Mouse (Mus musculus) mammary gland, adult 2 months (tissue): Measurements from ENCODE around the gene Ewsr1. TPM values are rescaled to one million over a fixed set of nuclear protein-coding genes. Genes with fewer than 3 reads are reported as not detected.

Source experiments
- polyA plus RNA-seq: library from polyadenylated mRNA; depleted of rRNA; stranded (reverse); fragments of >200 nt; gene quantifications from 2 replicates; pipeline ENCODE4 v1.2.3, GENCODE M21; 2012; ENCODE audit warnings: low replicate concordance; rRNA removed

Ewsr1 gene
- 405 and 472 TPM in 2 replicates for polyA plus RNA-seq

DNA sequence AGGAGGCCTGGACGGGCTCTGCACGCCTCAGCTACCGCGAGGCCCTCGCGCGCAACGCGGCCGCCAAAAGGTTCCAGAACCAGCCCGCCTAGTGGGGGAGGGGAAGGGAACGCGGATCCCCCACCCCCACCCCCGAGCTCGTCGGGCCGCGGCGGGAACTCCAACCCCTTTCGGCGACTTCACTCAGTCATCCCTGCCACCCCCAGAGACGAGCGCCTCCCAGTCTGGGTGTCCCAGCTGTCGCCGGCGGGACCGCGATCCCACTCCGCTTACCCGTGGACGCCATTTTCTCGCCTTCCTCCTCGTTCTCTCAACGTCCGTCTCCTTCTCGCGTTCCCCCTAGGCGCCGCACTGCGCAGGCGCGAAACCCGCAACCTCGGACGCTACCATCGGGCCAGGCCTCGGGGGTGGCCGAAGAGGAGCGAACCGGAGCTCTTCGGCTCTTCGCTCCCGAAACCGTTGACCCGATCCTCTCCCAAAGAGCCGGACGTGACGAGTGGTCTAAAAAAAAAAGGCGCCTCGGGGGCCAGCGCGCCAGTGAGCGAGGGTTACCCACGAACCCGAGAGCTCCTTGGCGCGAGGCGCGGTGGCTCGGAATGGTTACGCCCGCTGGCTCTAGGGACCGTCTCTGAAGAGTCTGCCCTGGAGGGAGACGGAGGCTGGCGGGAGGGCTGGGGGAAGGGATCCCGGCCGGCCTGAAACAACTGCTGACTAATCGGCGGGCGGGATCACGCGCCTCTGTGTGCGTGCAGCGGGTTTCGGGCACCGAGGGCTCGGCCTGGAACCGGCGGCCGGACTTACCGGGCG is at the start of gene Ewsr1, which contains the start of gene Rhbdd3:
Gene Ewsr1, minus strand, starts transcription at position 531 of the 807 bp plus-strand sequence.
Gene Rhbdd3, plus strand, starts transcription at position 191 of the 807 bp plus-strand sequence.

DNA sequence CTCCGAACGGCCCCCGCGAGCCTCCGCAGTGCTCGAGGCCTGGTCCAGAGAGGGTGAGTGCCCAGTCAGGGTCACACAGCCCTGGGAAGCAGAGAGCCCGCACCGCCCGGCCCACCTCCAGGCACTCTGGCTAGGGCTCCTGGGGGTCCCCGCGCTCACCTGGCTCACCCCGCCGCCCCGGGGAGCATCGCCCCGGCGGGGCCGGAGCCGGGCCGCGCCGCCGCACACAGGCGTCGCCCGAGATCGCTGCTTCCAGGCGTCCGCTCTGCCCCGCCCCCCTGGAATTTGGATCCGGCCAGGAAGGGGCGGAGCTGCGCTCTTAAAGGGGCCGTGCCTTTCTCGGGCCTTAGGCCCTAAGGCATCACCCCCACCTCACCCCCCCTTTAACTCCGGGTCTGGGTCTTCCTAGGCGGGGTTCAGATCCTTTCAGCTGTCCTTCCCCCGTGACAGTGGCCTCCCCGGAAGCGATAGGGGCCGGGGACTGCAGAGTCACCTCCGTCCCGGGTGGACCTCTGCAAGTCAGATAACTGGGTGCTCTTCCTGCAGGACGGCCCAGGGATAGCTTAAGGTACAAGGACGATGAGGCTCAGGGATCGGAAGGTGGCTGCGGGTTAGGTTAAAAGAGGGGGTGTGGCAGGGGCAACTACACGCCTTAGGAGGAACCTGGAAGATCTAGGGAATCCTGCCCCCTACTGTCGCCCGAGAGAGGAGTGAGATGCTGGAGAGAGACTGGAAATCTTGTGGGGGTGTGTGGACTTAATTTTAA is 33.8 kb downstream of the Ewsr1 start, which contains the start of gene Gas2l1:
Gene Gas2l1, minus strand, starts transcription at position 272 of the 766 bp plus-strand sequence.

DNA sequence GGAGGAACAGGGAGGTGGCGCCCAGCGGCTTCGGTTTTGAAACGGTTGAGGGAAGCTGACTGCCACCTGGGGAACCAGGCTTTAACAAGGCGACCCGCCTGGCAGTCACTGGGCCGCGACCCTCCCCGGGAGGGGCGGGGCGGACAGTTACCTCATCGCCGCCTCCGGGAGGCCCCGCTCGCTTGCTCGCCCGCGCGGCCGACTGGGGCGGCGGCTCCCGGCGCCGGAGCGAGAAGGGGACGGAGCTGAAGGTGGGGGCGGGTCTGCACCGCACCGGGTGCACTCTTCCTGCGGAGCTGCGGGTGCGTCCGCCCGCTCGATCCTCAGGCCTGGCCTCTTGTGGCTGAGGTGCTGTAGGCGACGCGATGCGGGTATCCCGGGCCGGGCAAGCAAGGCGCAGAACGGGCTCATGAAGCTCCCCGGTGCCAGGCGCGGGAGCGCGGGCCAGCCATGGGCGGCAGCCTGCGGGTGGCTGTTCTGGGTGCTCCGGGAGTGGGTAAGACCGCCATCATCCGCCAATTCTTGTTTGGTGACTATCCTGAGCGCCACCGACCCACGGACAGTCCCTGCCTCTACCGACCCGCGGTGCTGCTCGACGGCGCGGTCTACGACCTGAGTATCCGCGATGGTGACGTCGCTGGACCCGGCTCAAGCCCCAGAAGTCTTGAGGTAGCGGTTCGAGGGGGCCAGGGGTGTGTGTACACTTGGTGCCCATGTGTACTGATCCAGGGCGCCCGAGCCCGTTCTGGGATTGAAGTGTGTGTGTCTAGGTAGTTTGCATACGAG is 41.0 kb downstream of the Ewsr1 start, which contains the start of gene Rasl10a:
Gene Rasl10a, plus strand, starts transcription at position 273 of the 786 bp plus-strand sequence.

Other genes starting within 250 kb of the Ewsr1 start
- gene Nf2, start 249.7 kb downstream of the Ewsr1 start, polyA plus RNA-seq = 47.4 and 61.4 TPM in 2 replicates
- gene Nipsnap1, start 225.3 kb downstream of the Ewsr1 start, polyA plus RNA-seq = 16.5 and 18.3 TPM in 2 replicates
- 14.5 and 19.3 TPM in 2 replicates for gene Thoc5, start 203.9 kb downstream of the Ewsr1 start, polyA plus RNA-seq
- 0.36 and 1.4 TPM in 2 replicates for gene Nefh, start 151.2 kb downstream of the Ewsr1 start, polyA plus RNA-seq
- gene Ap1b1, start 112.4 kb downstream of the Ewsr1 start, polyA plus RNA-seq = 92.1 and 96.8 TPM in 2 replicates
- 5.0 and 6.0 TPM in 2 replicates for gene Rasl10a, start 41.1 kb downstream of the Ewsr1 start, polyA plus RNA-seq
- 65.3 and 117 TPM in 2 replicates for gene Gas2l1, start 33.9 kb downstream of the Ewsr1 start, polyA plus RNA-seq
- gene Rhbdd3, start 340 bp downstream of the Ewsr1 start, polyA plus RNA-seq = 37.3 and 48.5 TPM in 2 replicates
- gene Emid1, start 53.0 kb upstream of the Ewsr1 start, polyA plus RNA-seq = 15.9 and 32.0 TPM in 2 replicates
- gene Kremen1, start 162.3 kb upstream of the Ewsr1 start, polyA plus RNA-seq = 23.7 and 26.4 TPM in 2 replicates